In the genomic region with DNA sequence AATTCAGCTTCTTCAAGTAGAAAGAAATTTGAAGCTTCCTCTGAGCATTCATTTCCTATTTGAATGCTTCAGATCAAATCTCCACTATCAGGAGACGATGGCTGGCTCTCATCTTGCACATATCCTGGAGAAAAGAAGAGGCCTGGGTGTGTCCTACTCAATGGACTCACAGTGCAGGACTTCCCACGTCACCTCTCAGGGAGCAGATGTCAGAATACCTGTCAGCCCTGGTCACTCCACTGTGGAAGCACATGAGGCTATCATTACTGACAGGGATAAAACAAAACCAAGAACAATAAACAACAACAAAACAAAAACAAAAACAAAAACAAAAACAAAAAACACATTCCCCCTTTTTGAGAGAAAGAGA, we compare ENCODE assay signal across 1 mouse cellular context.
TF ChIP-seq lines count a peak whose summit lies in the region.

No protein-coding gene starts in this region.

TF ChIP-seq in MEL, 35 proteins besides CTCF, POLR2A, EP300 and RAD21 (continued from another document):
- TF ChIP-seq JUND (IDR thresholded peaks at IDR 0.05; ENCODE audit: low read depth, low read length), result no peak
- no peak for TF ChIP-seq E2F4 (IDR thresholded peaks at IDR 0.05; ENCODE audit: borderline replicate concordance, low read depth, low read length)
- TF ChIP-seq MAFK (IDR thresholded peaks at IDR 0.05; ENCODE audit: borderline replicate concordance, low read depth, low read length), result no peak
- TF ChIP-seq BHLHE40 (IDR thresholded peaks at IDR 0.05; ENCODE audit: borderline replicate concordance, low read depth, low read length), result no peak
- 0 out of 2 replicates have a peak, but pooled peaks have one; percentile 11 for TF ChIP-seq MYC (IDR thresholded peaks at IDR 0.05; ENCODE audit: low read depth, low read length)
- TF ChIP-seq GABPA (IDR thresholded peaks at IDR 0.05; ENCODE audit: low read depth, low read length), result no peak
- TF ChIP-seq POLR2AphosphoS2 (IDR thresholded peaks at IDR 0.05; ENCODE audit: low read length), result no peak
- TF ChIP-seq USF2 (IDR thresholded peaks at IDR 0.05; ENCODE audit: borderline replicate concordance in 1 of 2, insufficient read depth in 1 of 2, low read depth in 1 of 2, low read length in 2 of 2), result no peak
- 0 out of 2 replicates have a peak, but pooled peaks have one; percentile 4 for TF ChIP-seq MAX (IDR thresholded peaks at IDR 0.05; ENCODE audit: low read length)
- TF ChIP-seq GATA1 (IDR thresholded peaks at IDR 0.05; ENCODE audit: low read depth, low read length), result no peak; the same call in 1 of the 2 replicates
- TF ChIP-seq CHD1 (IDR thresholded peaks at IDR 0.05; ENCODE audit: low read depth, low read length), result no peak
- TF ChIP-seq MAZ (IDR thresholded peaks at IDR 0.05; ENCODE audit: low read depth, low read length), result no peak
- TF ChIP-seq NELFE (IDR thresholded peaks at IDR 0.05; ENCODE audit: low read depth, low read length), result no peak
- 0 out of 2 replicates have a peak, but pooled peaks have one; percentile 1 for TF ChIP-seq SIN3A (IDR thresholded peaks at IDR 0.05; ENCODE audit: low read length)
- no peak for TF ChIP-seq ETS1 (IDR thresholded peaks at IDR 0.05; ENCODE audit: low read depth, low read length)
- no peak for TF ChIP-seq NRF1 (IDR thresholded peaks at IDR 0.05; ENCODE audit: insufficient read depth, low read depth, low read length, poor library complexity, severe bottlenecking)
- TF ChIP-seq USF1 (IDR thresholded peaks at IDR 0.05; ENCODE audit: low read depth, low read length), result peak; percentile 0; the same call in 1 of the 2 replicates
- no peak for TF ChIP-seq SMC3 (IDR thresholded peaks at IDR 0.05; ENCODE audit: low read depth, low read length)
- no peak for TF ChIP-seq MYB (IDR thresholded peaks at IDR 0.05; ENCODE audit: low read depth, low read length)
- TF ChIP-seq TAL1 (IDR thresholded peaks at IDR 0.05; ENCODE audit: low read length), result no peak
- no peak for TF ChIP-seq CHD2 (IDR thresholded peaks at IDR 0.05; ENCODE audit: low read length)
- no peak for TF ChIP-seq ZKSCAN1 (IDR thresholded peaks at IDR 0.05; ENCODE audit: low read depth, low read length)
- no peak for TF ChIP-seq UBTF (IDR thresholded peaks at IDR 0.05; ENCODE audit: borderline replicate concordance, insufficient read depth, low read depth, low read length)
